Mouse (Mus musculus) erythroblast, embryonic 14.5 days (primary cell): ENCODE data around the gene Dab1.

Experiments
- GATA1 ChIP-seq: IDR thresholded peaks from 2 replicates; pipeline ENCODE4 v1.6.1; 2012; ENCODE audit warnings: low read length, inconsistent platforms, mixed read lengths
- TAL1 ChIP-seq: IDR thresholded peaks from 3 replicates; pipeline ENCODE4 v1.6.1; 2012; ENCODE audit warnings: low read length, inconsistent platforms, mixed read lengths

- TF ChIP-seq GATA1 (no peak), TAL1 (no peak)
Measured at GRCm38 (mm10) chr4:104008406-104008805, 389.2 kb downstream of the Dab1 start.
